Mouse (Mus musculus): ENCODE results near the gene Cfap61. TPM values are rescaled to one million over a fixed set of nuclear protein-coding genes. Genes with fewer than 3 reads are reported as not detected.
A peak's percentile ranks its signal among the peaks of the same experiment; 100 is the strongest.

Cfap61 gene
- total RNA-seq, 2 experiments from 2014 or later, result 3.5 to 3.6 TPM

- DNase-seq (ENCODE audit: extremely low spot score in 1 of 2, low spot score in 2 of 2), result no peak
- Histone ChIP-seq H3K27ac (no peak overlapping the region), H3K4me3 (no peak overlapping the region)
- TF ChIP-seq CTCF (IDR thresholded peaks at IDR 0.05), result no peak
- intact Hi-C loops (cut with DNase I), result no loop called here
Observed at GRCm38 (mm10) chr2:146134275-146134674, 199.7 kb downstream of the Cfap61 start.

GRCm38 (mm10) chr2:146140711-146141110, 206.1 kb downstream of the Cfap61 start:
- Histone ChIP-seq H3K27ac (no peak overlapping the region), H3K4me3 (no peak overlapping the region)
- DNase-seq (ENCODE audit: extremely low spot score in 1 of 2, low spot score in 2 of 2), result no peak
- TF ChIP-seq CTCF (IDR thresholded peaks at IDR 0.05), result no peak
- intact Hi-C loops (cut with DNase I), result no loop called here

GRCm38 (mm10) chr2:146147306-146147705, 212.7 kb downstream of the Cfap61 start:
- intact Hi-C loops (cut with DNase I), result no loop called here
- DNase-seq (ENCODE audit: extremely low spot score in 1 of 2, low spot score in 2 of 2), result no peak
- H3K4me3 ChIP-seq, result no peak overlapping the region
- H3K27ac ChIP-seq, result no peak overlapping the region
- TF ChIP-seq CTCF (IDR thresholded peaks at IDR 0.05), result no peak

GRCm38 (mm10) chr2:146147801-146148200, 213.2 kb downstream of the Cfap61 start:
- intact Hi-C loops (cut with DNase I), result no loop called here
- Histone ChIP-seq H3K4me3 (no peak overlapping the region), H3K27ac (no peak overlapping the region)
- no peak for TF ChIP-seq CTCF (IDR thresholded peaks at IDR 0.05)
- no peak for DNase-seq (ENCODE audit: extremely low spot score in 1 of 2, low spot score in 2 of 2)

- intact Hi-C loops (cut with DNase I), result no loop called here
- TF ChIP-seq CTCF (IDR thresholded peaks at IDR 0.05), result no peak
- H3K27ac ChIP-seq, result no peak overlapping the region
- DNase-seq (ENCODE audit: extremely low spot score in 1 of 2, low spot score in 2 of 2), result no peak
- H3K4me3 ChIP-seq, result no peak overlapping the region
Observed at GRCm38 (mm10) chr2:146149206-146149974, 214.8 kb downstream of the Cfap61 start.

GRCm38 (mm10) chr2:146168017-146168803, 233.6 kb downstream of the Cfap61 start:
- H3K27ac ChIP-seq, result no peak overlapping the region
- DNase-seq (ENCODE audit: extremely low spot score in 1 of 2, low spot score in 2 of 2), result no peak
- intact Hi-C loops (cut with DNase I), result no loop called here
- no peak overlapping the region for H3K4me3 ChIP-seq
- TF ChIP-seq CTCF (IDR thresholded peaks at IDR 0.05), result no peak

- no peak for TF ChIP-seq CTCF (IDR thresholded peaks at IDR 0.05)
- no peak for DNase-seq (ENCODE audit: extremely low spot score in 1 of 2, low spot score in 2 of 2)
- Histone ChIP-seq H3K27ac (no peak overlapping the region), H3K4me3 (no peak overlapping the region)
- intact Hi-C loops (cut with DNase I), result no loop called here
Observed at GRCm38 (mm10) chr2:146169492-146169891, 234.9 kb downstream of the Cfap61 start.

GRCm38 (mm10) chr2:146172106-146172505, 237.5 kb downstream of the Cfap61 start:
- no peak overlapping the region for H3K27ac ChIP-seq
- TF ChIP-seq CTCF (IDR thresholded peaks at IDR 0.05), result no peak

GRCm38 (mm10) chr2:146174173-146174572, 239.6 kb downstream of the Cfap61 start:
- peak in 1 of 2 experiments; percentile 20 for DNase-seq (ENCODE audit: extremely low spot score in 1 of 2, low spot score in 2 of 2)
- Histone ChIP-seq H3K4me3 (no peak overlapping the region), H3K27ac (no peak overlapping the region)
- no peak for TF ChIP-seq CTCF (IDR thresholded peaks at IDR 0.05)
- intact Hi-C loops (cut with DNase I), result no loop called here

More at GRCm38 (mm10) chr2:146172106-146172505, 237.5 kb downstream of the Cfap61 start:
- no peak for DNase-seq (ENCODE audit: extremely low spot score in 1 of 2, low spot score in 2 of 2)
- no peak overlapping the region for H3K4me3 ChIP-seq
- intact Hi-C loops (cut with DNase I), result no loop called here

GRCm38 (mm10) chr2:146178718-146179117, 244.1 kb downstream of the Cfap61 start:
- Histone ChIP-seq H3K27ac (no peak overlapping the region), H3K4me3 (no peak overlapping the region)
- TF ChIP-seq CTCF (IDR thresholded peaks at IDR 0.05), result no peak
- no peak for DNase-seq (ENCODE audit: extremely low spot score in 1 of 2, low spot score in 2 of 2)
- intact Hi-C loops (cut with DNase I), result no loop called here

- no peak overlapping the region for H3K27ac ChIP-seq
- H3K4me3 ChIP-seq, result no peak overlapping the region
- intact Hi-C loops (cut with DNase I), result no loop called here
- no peak for TF ChIP-seq CTCF (IDR thresholded peaks at IDR 0.05)
- no peak for DNase-seq (ENCODE audit: extremely low spot score in 1 of 2, low spot score in 2 of 2)
Observed at GRCm38 (mm10) chr2:146183830-146184793, 249.5 kb downstream of the Cfap61 start.
